Mouse (Mus musculus) G1E-ER4 (cell line): ENCODE data around the gene Ssxb3. TPM values are rescaled to one million over a fixed set of nuclear protein-coding genes. Genes with fewer than 3 reads are reported as not detected.
"Not testable (repeated sequence)": the region's sequence is repeated elsewhere in the genome, so short reads cannot be mapped to it uniquely, and the experiment has no call there.

Experiments
- GATA1 ChIP-seq: IDR thresholded peaks from one replicate; pipeline ENCODE4 v1.8.0; 2012; ENCODE audit warnings: low read length, inconsistent platforms
- polyA plus RNA-seq: library from polyadenylated mRNA; stranded (reverse); fragments of >175 nt; gene quantifications from 2 replicates; pipeline ENCODE4 v1.2.3, GENCODE M21; 2012

Ssxb3 gene
- not detected in 2 replicates for polyA plus RNA-seq

DNA sequence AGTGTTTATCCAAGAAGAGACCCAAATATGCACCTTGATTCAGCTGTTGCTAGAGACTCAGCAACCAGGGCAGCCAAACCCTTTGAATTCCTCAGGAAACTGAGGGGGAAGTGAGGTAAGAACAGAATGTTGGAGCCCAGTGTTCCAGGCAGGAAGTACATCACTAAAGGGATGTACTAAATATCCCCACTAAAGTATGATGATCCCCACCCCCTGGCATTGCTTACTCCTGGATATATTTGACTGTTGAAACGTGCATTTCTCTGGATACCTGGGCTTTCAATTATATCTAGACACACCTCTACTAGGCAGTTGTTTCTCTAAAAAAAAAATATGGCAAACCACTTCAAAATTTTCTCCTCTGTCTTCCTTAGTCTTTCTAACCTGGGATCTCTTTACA lies at the start of gene Ssxb3:
Ssxb3 (minus strand) TSS at position 101 of the 400 bp plus-strand sequence.
- TF ChIP-seq GATA1 = not testable (repeated sequence)

DNA sequence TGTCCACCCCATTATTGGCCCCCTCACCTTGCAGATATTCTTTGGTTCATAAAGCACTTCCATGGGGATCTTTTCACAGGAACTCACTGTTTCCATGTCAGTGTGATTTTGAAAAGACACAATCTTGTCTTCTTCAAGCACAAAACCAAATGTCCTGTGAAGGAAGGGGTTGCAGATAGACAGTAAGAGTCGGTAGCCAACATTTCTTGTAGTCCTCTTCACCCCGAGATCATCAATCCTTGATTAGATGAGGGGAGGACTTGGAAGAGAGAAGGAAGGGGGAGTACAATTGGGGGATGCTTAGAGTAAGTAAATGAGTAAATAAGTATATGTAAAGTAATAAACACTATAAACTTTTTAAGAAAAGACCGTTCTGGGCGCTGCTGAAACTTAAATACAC lies 43.5 kb downstream of the Ssxb3 start, which contains the start of gene Ssxb6:
Ssxb6 (minus strand) TSS at position 101 of the 400 bp plus-strand sequence.
- TF ChIP-seq GATA1 = not testable (repeated sequence)

Other genes starting within 250 kb of the Ssxb3 start
- gene Ssxb9, start 224.8 kb downstream of the Ssxb3 start, polyA plus RNA-seq = not detected in 2 replicates
- not detected in 2 replicates for gene Ssxb1, start 178.5 kb downstream of the Ssxb3 start, polyA plus RNA-seq
- not detected in 2 replicates for gene Ssxb2, start 130.1 kb downstream of the Ssxb3 start, polyA plus RNA-seq
- not detected in 2 replicates for gene Gm14459, start 66.9 kb downstream of the Ssxb3 start, polyA plus RNA-seq
- not detected in 2 replicates for gene Ssxb6, start 43.6 kb downstream of the Ssxb3 start, polyA plus RNA-seq
- gene Ssxb8, start 99.0 kb upstream of the Ssxb3 start, polyA plus RNA-seq = not detected in 2 replicates
- not detected in 2 replicates for gene Ssx9, start 156.6 kb upstream of the Ssxb3 start, polyA plus RNA-seq
- gene Ssxb5, start 211.9 kb upstream of the Ssxb3 start, polyA plus RNA-seq = not detected in 2 replicates